Mouse (Mus musculus): ENCODE measurements around the gene Gm9857.

Gm9857 gene

GRCm38 (mm10) chr3:108940001-108940633, at the start of gene Gm9857:
TSS of gene Gm9857 (minus strand) at chr3:108940445.
- in situ Hi-C loops (cut with MboI, MseI) = loop anchor here (10.0 kb wide), 1 partner anchor 1065 kb away; the partner anchor contains the start of gene Eps8l3

GRCm38 (mm10) chr3:108987009-108987659, 46.9 kb upstream of the Gm9857 start:
- in situ Hi-C loops (cut with MboI, MseI) = no loop called here

- in situ Hi-C loops (cut with MboI, MseI) = no loop called here
Measured at GRCm38 (mm10) chr3:108986534-108986933, 46.3 kb upstream of the Gm9857 start.

GRCm38 (mm10) chr3:108983989-108984388, 43.7 kb upstream of the Gm9857 start:
- in situ Hi-C loops (cut with MboI, MseI) = no loop called here

- in situ Hi-C loops (cut with MboI, MseI) = no loop called here
Measured at GRCm38 (mm10) chr3:108981946-108982345, 41.7 kb upstream of the Gm9857 start.

- in situ Hi-C loops (cut with MboI, MseI) = no loop called here
Measured at GRCm38 (mm10) chr3:108977340-108978030, 37.2 kb upstream of the Gm9857 start.

- in situ Hi-C loops (cut with MboI, MseI) = no loop called here
Measured at GRCm38 (mm10) chr3:108974920-108975485, 34.8 kb upstream of the Gm9857 start.

GRCm38 (mm10) chr3:108973980-108974660, 33.9 kb upstream of the Gm9857 start:
- in situ Hi-C loops (cut with MboI, MseI) = no loop called here

- in situ Hi-C loops (cut with MboI, MseI) = no loop called here
Measured at GRCm38 (mm10) chr3:108966051-108966450, 25.8 kb upstream of the Gm9857 start.

GRCm38 (mm10) chr3:108964361-108965044, 24.3 kb upstream of the Gm9857 start:
- in situ Hi-C loops (cut with MboI, MseI) = no loop called here

- in situ Hi-C loops (cut with MboI, MseI) = no loop called here
Measured at GRCm38 (mm10) chr3:108963776-108964175, 23.5 kb upstream of the Gm9857 start.

- in situ Hi-C loops (cut with MboI, MseI) = no loop called here
Measured at GRCm38 (mm10) chr3:108963278-108963677, 23.0 kb upstream of the Gm9857 start.

- in situ Hi-C loops (cut with MboI, MseI) = no loop called here
Measured at GRCm38 (mm10) chr3:108961655-108962054, 21.4 kb upstream of the Gm9857 start.

- in situ Hi-C loops (cut with MboI, MseI) = no loop called here
Measured at GRCm38 (mm10) chr3:108961226-108961625, 21.0 kb upstream of the Gm9857 start.

GRCm38 (mm10) chr3:108959680-108960295, 19.5 kb upstream of the Gm9857 start:
- in situ Hi-C loops (cut with MboI, MseI) = no loop called here

GRCm38 (mm10) chr3:108957976-108958375, 17.7 kb upstream of the Gm9857 start:
- in situ Hi-C loops (cut with MboI, MseI) = no loop called here

GRCm38 (mm10) chr3:108940996-108941395, 751 bp upstream of the Gm9857 start:
- in situ Hi-C loops (cut with MboI, MseI) = loop anchor here (10.0 kb wide), 1 partner anchor 1066 kb away; the partner anchor contains the start of gene Eps8l3

- in situ Hi-C loops (cut with MboI, MseI) = loop anchor here (10.0 kb wide), 1 partner anchor 915 kb away; no protein-coding TSS in a partner anchor
Measured at GRCm38 (mm10) chr3:108939573-108939972, 672 bp downstream of the Gm9857 start, which contains the start of gene Henmt1. TSS of gene Henmt1 (plus strand) at chr3:108939873.

- in situ Hi-C loops (cut with MboI, MseI) = loop anchor here (10.0 kb wide), 1 partner anchor 914 kb away; no protein-coding TSS in a partner anchor
Measured at GRCm38 (mm10) chr3:108938691-108939090, 1.6 kb downstream of the Gm9857 start.

GRCm38 (mm10) chr3:108933557-108933956, 6.7 kb downstream of the Gm9857 start:
- in situ Hi-C loops (cut with MboI, MseI) = loop anchor here (10.0 kb wide), 1 partner anchor 909 kb away; no protein-coding TSS in a partner anchor

Measured in T-helper 1 cell (primary cell).